Mouse (Mus musculus) midbrain, embryonic 16.5 days (tissue): Measurements from ENCODE around the gene Tex46. TPM values are rescaled to one million over a fixed set of nuclear protein-coding genes. Genes with fewer than 3 reads are reported as not detected.

Experiments used
- ATAC-seq: fragments of 200-750 bp; cut with Nextera tagmentation; 2 replicates; pipeline ENCODE4 v1.8.0; 2017; ENCODE audit warnings: moderate TSS enrichment
- H3K27ac ChIP-seq: fragments of 300-500 bp; sonication (generic); 2 replicates; pipeline ENCODE4 v1.5.1; 2014; ENCODE audit warnings: mild to moderate bottlenecking, low read length, mixed read lengths
- H3K27me3 ChIP-seq: fragments of 300-500 bp; sonication (generic); 2 replicates; pipeline ENCODE4 v1.6.1; 2014; ENCODE audit warnings: low read depth, low read length, mixed read lengths; ENCODE audit not compliant: control insufficient read depth, insufficient read depth
- H3K36me3 ChIP-seq: fragments of 300-500 bp; sonication (generic); 2 replicates; pipeline ENCODE4 v1.6.1; 2014; ENCODE audit warnings: mild to moderate bottlenecking, low read length, moderate library complexity, mixed read lengths; ENCODE audit not compliant: control insufficient read depth, insufficient read depth
- H3K4me1 ChIP-seq: fragments of 300-500 bp; sonication (generic); 2 replicates; pipeline ENCODE4 v1.6.1; 2014; ENCODE audit warnings: mild to moderate bottlenecking, low read length, mixed read lengths; ENCODE audit not compliant: control insufficient read depth, insufficient read depth
- H3K4me2 ChIP-seq: fragments of 300-500 bp; sonication (generic); 2 replicates; pipeline ENCODE4 v1.6.1; 2014; ENCODE audit warnings: mild to moderate bottlenecking, low read length, mixed read lengths
- H3K4me3 ChIP-seq: fragments of 300-500 bp; sonication (generic); 2 replicates; pipeline ENCODE4 v1.5.1; 2014; ENCODE audit warnings: low read depth, mild to moderate bottlenecking, low read length, moderate library complexity, mixed read lengths
- H3K9ac ChIP-seq: fragments of 300-500 bp; sonication (generic); 2 replicates; pipeline ENCODE4 v1.6.1; 2014; ENCODE audit warnings: low read depth, low read length, mixed read lengths
- H3K9me3 ChIP-seq: fragments of 300-500 bp; sonication (generic); replicated peaks from 2 replicates; pipeline ENCODE4 v1.6.1; 2014; ENCODE audit warnings: mild to moderate bottlenecking, low read length, mixed read lengths; ENCODE audit not compliant: control insufficient read depth, poor library complexity, severe bottlenecking
- WGBS: fragments of 180-500 bp; shearing (Covaris S2); extraction: QIAGEN DNeasy Blood & Tissue Kit; methylation state at CpG from one replicate; pipeline ENCODE4 v1.1.7; 2014; 5-methylcytosine and 5-hydroxymethylcytosine counted together
- polyA plus RNA-seq: library from polyadenylated mRNA; unstranded; fragments of >200 nt; fragmentation: Nextera tagmentation; extraction: Ambion mirVana; gene quantifications from 2 replicates; pipeline ENCODE4 v1.2.1, GENCODE M21; 2015

The Tex46 gene
- polyA plus RNA-seq, 1 experiment from 2014 or later = not detected

DNA sequence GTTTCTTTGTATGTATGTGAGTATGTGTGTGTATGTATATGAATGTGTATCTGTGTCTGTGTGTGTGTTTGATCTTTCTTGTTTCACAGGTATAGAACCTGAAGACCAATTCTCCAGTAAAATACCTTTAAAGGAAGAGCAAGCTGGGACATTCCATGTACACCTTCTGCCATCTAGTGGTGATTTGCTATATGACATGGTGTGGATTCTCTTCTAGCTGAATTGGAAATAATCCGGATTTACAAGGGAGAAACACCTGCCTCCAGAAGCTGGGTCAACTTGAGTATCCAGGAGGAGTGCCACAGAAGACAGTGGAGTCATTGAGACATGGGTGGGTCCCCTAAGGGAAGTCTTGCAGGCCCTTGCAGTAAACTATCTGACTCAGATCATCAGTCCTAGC is 11.1 kb downstream of the Tex46 start:
- Histone ChIP-seq H3K36me3 (no peaks in the 10 kb centered on the region), H3K4me2 (no peak overlapping the region), H3K9ac (no peak overlapping the region), H3K27ac (no peak overlapping the region), H3K4me1 (no peaks in the 10 kb centered on the region), H3K27me3 (no peaks in the 10 kb centered on the region), H3K4me3 (no peak overlapping the region), H3K9me3 (no peaks in the 10 kb centered on the region)
- ATAC-seq = peak; percentile 54; the same call in 1 of the 2 replicates
- 4% methylated on average over 1 of the region's 1 CpGs for WGBS

DNA sequence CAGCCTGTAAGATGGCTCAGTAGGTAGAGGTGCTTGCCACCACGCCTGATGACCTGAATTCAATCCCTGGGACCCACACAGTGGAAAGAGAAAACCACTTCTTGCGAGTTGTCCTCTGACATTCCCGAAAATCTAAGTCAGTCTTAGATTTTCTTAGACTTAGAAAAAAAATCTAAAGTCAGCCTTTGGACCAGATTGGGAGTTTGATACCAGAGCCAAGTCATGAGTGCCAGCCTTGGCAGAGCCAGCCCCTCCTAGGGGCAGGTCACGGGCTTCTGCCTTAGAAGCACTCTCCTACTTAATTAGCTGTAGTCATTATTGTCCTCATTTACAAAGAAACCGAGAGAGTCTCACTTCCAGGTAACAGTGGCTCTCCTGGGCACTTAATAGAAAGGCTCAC is 11.7 kb downstream of the Tex46 start:
- WGBS = 59% methylated on average over 5 of the region's 5 CpGs
- Histone ChIP-seq H3K36me3 (no peaks in the 10 kb centered on the region), H3K4me2 (no peak overlapping the region), H3K27me3 (no peaks in the 10 kb centered on the region), H3K9ac (no peak overlapping the region), H3K4me3 (no peak overlapping the region), H3K9me3 (no peaks in the 10 kb centered on the region), H3K27ac (no peak overlapping the region), H3K4me1 (no peaks in the 10 kb centered on the region)
- no peak for ATAC-seq

DNA sequence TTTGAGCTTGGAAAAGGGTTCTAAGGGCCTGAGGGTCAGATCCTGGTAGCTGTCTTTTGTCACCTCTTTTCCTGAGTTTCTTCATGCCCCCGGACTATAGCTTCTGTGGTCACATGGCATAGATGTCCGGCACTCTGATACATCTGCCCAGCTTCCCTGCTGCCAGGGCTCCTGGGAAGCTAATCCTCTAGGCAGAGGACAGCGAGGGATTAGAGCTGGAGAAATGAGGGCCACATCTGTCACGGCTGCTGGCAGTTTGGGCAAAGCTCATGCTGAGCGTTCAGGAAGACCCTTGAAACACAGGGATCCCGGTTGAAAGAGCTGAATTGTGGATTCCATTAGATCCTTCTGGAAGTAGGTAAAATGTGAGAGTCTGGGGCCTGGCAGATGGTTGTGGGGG is 12.2 kb downstream of the Tex46 start, which contains the start of gene Lactbl1:
Gene Lactbl1 (plus strand): TSS at position 234 of the 400 bp plus-strand sequence.
- no peaks in the 10 kb centered on the region for H3K27me3 ChIP-seq
- no peaks in the 10 kb centered on the region for H3K36me3 ChIP-seq
- no peaks in the 10 kb centered on the region for H3K9me3 ChIP-seq
- ATAC-seq = no peak
- no peak within 1 kb of the TSS for H3K4me2 ChIP-seq
- no peaks in the 10 kb centered on the region for H3K4me1 ChIP-seq
- H3K4me3 ChIP-seq = no peak within 1 kb of the TSS
- no peak within 1 kb of the TSS for H3K27ac ChIP-seq
- H3K9ac ChIP-seq = no peak within 1 kb of the TSS
- WGBS = 21% methylated on average over 6 of the region's 6 CpGs

DNA sequence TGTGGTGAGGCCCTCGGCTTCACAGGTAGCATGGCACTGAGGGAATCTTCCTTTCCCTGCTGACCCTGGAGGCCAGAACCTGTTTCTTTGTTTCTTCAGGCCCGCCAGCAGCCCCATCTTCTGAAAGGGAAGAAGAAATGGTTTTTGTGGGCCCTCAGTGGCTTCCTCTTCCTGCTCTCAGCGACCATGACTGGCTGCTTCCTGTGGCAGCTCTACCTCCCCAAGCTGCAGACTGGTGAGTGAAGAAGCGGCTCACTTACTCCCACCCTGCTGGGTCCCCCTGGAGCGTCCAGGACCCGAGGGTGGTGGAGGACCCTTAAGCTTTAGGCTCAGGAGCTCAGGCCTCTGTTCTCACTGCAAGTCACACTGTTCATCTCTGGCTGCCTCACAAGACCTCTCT is 16.4 kb downstream of the Tex46 start:
- H3K27ac ChIP-seq = no peak overlapping the region
- H3K4me2 ChIP-seq = no peak overlapping the region
- no peak overlapping the region for H3K4me3 ChIP-seq
- H3K9me3 ChIP-seq = no peaks in the 10 kb centered on the region
- no peak for ATAC-seq
- WGBS = 75% methylated on average over 5 of the region's 6 CpGs
- H3K9ac ChIP-seq = no peak overlapping the region
- H3K4me1 ChIP-seq = no peaks in the 10 kb centered on the region
- H3K27me3 ChIP-seq = no peaks in the 10 kb centered on the region
- no peaks in the 10 kb centered on the region for H3K36me3 ChIP-seq

DNA sequence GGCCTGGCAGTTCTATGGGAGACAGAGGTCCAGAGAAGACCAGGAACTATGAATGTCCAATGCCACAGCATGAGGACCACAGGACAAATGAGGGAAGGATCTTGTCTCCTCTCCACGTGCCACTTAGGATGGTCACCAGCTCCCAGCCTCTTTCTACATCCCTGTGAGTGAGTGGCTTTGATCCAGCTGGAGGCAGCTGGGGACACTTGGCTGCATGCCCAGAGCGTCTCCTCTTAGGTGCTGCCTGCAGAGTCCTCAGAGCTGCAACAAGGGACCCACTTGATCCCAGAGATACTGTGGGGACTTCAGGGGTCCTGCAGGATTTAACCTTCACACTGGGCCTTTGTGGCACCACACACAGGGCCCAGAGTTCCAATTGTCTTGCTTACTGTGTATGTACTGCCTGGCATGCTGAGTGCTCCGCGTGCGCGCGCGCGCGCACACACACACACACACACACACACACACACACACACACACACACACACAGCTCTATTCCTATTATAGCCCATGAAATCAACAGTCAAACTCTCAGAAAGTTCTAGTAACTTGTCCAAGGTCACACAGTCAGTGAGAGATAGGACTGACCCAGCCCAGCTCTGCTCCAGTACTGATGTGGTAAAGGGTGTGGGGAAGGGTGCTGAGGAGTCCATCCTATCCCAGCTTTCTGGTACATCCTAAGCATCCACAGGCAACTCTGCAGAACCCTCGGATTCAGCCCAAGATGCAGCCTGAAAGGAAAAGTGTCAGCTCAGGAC is 21.2 kb downstream of the Tex46 start:
- no peak; the same call in 1 of the 2 replicates for ATAC-seq
- Histone ChIP-seq H3K9ac (no peak overlapping the region), H3K9me3 (no peaks in the 10 kb centered on the region), H3K4me3 (no peak overlapping the region), H3K4me2 (no peak overlapping the region), H3K4me1 (no peaks in the 10 kb centered on the region), H3K27me3 (no peaks in the 10 kb centered on the region), H3K27ac (no peak overlapping the region), H3K36me3 (no peaks in the 10 kb centered on the region)
- WGBS = 72% methylated on average over 11 of the region's 11 CpGs

DNA sequence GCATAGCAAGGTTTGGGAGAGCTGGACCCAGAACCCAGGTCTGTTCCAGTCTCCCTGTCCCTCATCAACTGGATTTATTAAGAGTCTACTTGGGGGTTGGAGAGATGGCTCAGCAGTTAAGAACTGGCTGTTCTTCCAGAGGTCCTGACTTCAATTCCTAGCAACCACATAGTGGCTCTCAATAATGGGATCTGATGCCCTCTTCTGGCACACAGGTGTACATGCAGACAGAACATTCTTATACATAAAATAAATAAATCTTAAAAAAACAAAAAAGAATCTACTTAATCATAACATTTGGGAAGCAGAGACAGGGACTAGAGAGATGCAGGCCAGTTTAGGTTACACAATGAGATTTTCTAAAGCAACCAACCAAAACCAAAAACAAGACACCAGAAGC is 25.8 kb downstream of the Tex46 start:
- Histone ChIP-seq H3K9ac (no peak overlapping the region), H3K4me3 (no peak overlapping the region), H3K4me2 (no peak overlapping the region), H3K27me3 (no peaks in the 10 kb centered on the region), H3K27ac (no peak overlapping the region), H3K9me3 (no peaks in the 10 kb centered on the region), H3K4me1 (peaks cover 15% of the 10 kb centered on the region), H3K36me3 (no peaks in the 10 kb centered on the region)
- no peak for ATAC-seq

DNA sequence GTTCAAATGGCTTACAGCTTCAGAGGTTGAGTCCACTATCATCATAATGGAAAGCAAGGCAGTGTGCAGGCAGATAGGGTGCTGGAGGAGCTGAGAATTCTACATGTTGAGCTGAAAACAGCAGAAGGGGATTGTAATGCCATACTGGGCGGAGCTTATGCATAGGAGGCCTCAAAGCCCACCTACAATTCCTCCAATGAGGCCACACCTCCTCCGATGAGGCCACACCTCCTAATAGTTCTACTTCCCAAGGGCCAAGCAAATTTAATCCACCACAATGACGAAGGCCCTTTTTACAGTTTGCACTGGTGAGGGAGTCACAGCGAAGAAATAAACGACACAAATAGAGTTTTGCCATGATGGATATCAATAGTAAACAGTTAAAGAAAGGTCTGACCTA is 26.3 kb downstream of the Tex46 start:
- 63% methylated on average over 5 of the region's 5 CpGs for WGBS

DNA sequence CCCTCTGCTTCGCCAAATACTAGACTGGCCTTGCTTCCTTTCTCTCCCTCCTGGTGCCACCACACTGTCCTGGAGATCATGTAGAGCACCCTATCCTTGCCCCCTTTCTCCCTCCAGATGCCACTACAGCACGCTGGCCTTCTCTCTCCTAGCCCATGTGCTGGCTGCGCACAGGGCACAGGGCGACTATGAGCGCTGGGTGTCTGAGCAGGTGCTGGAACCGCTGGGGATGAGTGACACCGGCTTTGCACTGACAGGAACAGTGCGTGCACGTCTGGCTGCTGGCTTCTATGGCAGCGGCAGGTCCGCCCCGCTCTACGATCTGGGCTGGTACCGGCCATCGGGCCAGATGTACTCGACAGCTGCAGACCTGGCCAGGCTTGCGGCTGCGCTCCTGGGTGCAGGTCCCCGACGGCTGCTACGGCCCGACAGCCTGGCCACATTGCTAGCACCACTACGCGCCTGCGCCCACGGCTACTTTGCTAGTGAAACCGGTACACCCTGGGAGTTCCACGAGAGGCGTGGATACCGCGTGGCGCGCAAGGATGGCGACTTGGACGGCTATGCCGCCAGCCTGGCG is 26.8 kb downstream of the Tex46 start:
- H3K4me3 ChIP-seq = peak overlapping the region; percentile 51
- H3K27ac ChIP-seq = peak overlapping the region; percentile 82
- 16% methylated on average over 37 of the region's 37 CpGs for WGBS
- no peaks in the 10 kb centered on the region for H3K27me3 ChIP-seq
- peak overlapping the region; percentile 72 for H3K4me2 ChIP-seq
- peak overlapping the region; percentile 73 for H3K9ac ChIP-seq
- ATAC-seq = peak; percentile 57
- no peaks in the 10 kb centered on the region for H3K9me3 ChIP-seq
- no peaks in the 10 kb centered on the region for H3K36me3 ChIP-seq
- H3K4me1 ChIP-seq = peaks cover 15% of the 10 kb centered on the region

More for the DNA sequence above, 26.3 kb downstream of the Tex46 start:
- H3K4me1 ChIP-seq = peaks cover 15% of the 10 kb centered on the region
- no peak overlapping the region for H3K9ac ChIP-seq
- H3K36me3 ChIP-seq = no peaks in the 10 kb centered on the region
- ATAC-seq = no peak
- H3K4me3 ChIP-seq = no peak overlapping the region
- no peaks in the 10 kb centered on the region for H3K27me3 ChIP-seq
- H3K27ac ChIP-seq = no peak overlapping the region
- H3K9me3 ChIP-seq = no peaks in the 10 kb centered on the region
- H3K4me2 ChIP-seq = no peak overlapping the region

DNA sequence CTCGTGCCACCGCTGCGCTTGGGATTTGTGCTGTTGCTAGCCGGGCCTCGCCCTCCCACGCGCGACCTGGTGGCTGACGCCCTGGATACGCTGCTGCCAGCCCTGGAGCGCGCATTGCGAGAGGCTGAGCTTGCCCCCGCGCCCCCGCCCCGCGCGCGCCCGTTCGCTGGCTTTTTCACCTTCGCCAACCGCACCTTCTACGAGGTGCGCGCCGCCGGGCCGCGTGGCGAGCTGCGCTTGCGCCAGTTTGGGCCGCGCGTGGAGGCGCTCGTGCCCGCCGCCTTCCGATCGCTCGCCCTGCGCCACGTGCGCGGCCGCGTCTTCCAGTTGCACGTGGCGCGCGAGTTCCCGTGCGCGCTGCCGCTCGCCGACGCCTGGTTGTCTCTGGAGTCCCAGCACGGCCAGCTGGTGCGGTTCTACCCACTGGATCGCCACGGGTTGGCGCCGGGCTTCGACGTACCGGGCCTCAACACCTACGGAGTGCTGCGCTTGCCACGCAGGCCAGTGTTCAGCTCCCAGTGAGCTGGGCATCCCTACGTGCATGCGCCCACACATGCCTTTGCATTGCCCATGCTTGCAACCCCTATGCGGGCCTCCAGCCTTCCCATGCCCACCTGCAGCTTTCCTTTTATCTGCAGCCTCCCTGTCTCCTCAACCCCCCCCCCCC is 27.5 kb downstream of the Tex46 start:
- Histone ChIP-seq H3K4me2 (peak overlapping the region; percentile 72), H3K4me3 (peak overlapping the region; percentile 51), H3K27me3 (no peaks in the 10 kb centered on the region), H3K9me3 (no peaks in the 10 kb centered on the region), H3K36me3 (no peaks in the 10 kb centered on the region), H3K27ac (peak overlapping the region; percentile 82), H3K4me1 (peaks cover 15% of the 10 kb centered on the region), H3K9ac (peak overlapping the region; percentile 73)
- ATAC-seq = peak; percentile 76
- WGBS = under 1% methylated on average over 59 of the region's 76 CpGs
